Mouse (Mus musculus): Measurements from ENCODE around the gene Cnot11. TPM values are rescaled to one million over a fixed set of nuclear protein-coding genes. Genes with fewer than 3 reads are reported as not detected.

Cnot11 gene
- polyA plus RNA-seq, 1 experiment from 2014 or later, result 13.3 TPM

DNA sequence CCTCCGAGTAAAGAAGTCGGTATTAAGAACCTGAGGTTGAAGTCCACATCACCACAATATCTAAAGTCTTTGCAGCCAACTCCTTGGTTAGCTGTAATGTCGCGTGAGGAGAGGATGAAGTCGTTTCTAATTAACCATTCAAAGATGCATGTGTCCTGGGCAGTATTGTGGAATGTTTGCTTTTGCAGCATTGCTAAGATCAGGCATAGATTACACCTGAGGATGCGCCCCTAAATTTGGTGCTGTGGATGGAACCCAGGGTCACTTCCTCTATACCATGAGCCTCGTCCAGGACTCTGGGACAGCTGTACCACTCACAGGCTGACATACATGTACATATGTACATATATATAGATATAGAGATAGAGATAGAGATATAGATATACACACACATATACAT lies 1.9 kb downstream of the Cnot11 start:
- Histone ChIP-seq H3K27me3 (no peaks in the 10 kb centered on the region), H3K4me1 (replicated peaks) (peaks cover 18% of the 10 kb centered on the region), H3K4me3 (peak overlapping the region; percentile 100), H3K36me3 (peaks cover 30% of the 10 kb centered on the region), H3K4me2 (peak overlapping the region; percentile 91), H3K9me3 (replicated peaks) (no peaks in the 10 kb centered on the region), H3K27ac (no peak overlapping the region), H3K9ac (peak overlapping the region; percentile 98)
- ATAC-seq (replicated peaks; ENCODE audit: insufficient number of reproducible peaks, insufficient read depth, low FRiP score, low read depth), result no peak
- WGBS, result 31% methylated on average over 7 of the region's 7 CpGs

DNA sequence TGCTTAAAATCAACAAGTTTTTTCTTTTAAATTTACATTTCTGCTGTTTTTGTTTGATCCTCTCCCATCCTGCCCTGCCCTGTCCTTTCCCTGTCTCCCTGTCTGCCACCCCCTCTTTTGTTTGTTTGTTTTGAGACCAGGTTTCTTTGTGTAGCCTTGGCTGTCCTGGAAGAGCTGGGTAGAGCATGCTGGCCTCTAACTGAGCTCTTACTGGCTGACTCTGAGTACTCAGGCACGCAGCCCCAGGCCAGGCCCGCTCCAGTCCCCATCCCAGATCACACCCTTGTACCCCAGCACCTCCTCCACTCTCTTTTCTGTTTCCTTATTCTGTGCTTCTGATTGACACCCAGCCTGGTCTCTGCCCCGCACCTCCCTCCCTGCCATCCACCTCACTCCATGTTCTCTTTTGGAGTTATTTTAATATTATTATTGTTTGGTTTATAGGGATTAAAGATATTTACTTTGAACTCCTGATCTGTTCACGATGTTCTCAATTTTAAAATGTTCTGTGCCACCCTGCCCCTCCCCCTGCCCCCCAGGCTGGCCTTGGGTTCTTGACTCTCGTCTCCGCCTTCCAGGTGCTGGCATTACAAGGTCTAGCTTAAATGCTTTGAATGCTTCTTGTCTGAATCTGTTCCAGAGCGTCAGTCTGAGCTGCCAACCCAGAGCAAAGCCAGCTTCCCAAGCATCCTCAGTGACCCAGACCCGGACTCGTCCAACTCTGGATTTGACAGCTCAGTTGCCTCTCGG lies 3.0 kb downstream of the Cnot11 start:
- Histone ChIP-seq H3K9me3 (replicated peaks) (no peaks in the 10 kb centered on the region), H3K27me3 (no peaks in the 10 kb centered on the region), H3K4me2 (no peak overlapping the region), H3K9ac (no peak overlapping the region; the same call in 1 of the 2 replicates), H3K4me1 (replicated peaks) (peaks cover 18% of the 10 kb centered on the region), H3K36me3 (peaks cover 39% of the 10 kb centered on the region), H3K4me3 (no peak overlapping the region), H3K27ac (no peak overlapping the region)
- ATAC-seq (replicated peaks; ENCODE audit: insufficient number of reproducible peaks, insufficient read depth, low FRiP score, low read depth), result no peak
- 82% methylated on average over 10 of the region's 10 CpGs for whole genome bisulfite sequencing

GRCm38 (mm10) chr1:39540592-39540991 lies 5.8 kb downstream of the Cnot11 start:
- no peak for ATAC-seq (replicated peaks; ENCODE audit: insufficient number of reproducible peaks, insufficient read depth, low FRiP score, low read depth)
- no peaks in the 10 kb centered on the region for H3K27me3 ChIP-seq
- H3K27ac ChIP-seq, result no peak overlapping the region
- peaks cover 17% of the 10 kb centered on the region for H3K4me1 ChIP-seq (replicated peaks)
- H3K36me3 ChIP-seq, result peaks cover 58% of the 10 kb centered on the region
- no peak overlapping the region for H3K9ac ChIP-seq
- H3K4me3 ChIP-seq, result no peak overlapping the region
- no peaks in the 10 kb centered on the region for H3K9me3 ChIP-seq (replicated peaks)
- no peak overlapping the region for H3K4me2 ChIP-seq

- no peak for ATAC-seq (replicated peaks; ENCODE audit: insufficient number of reproducible peaks, insufficient read depth, low FRiP score, low read depth)
- WGBS, result 68% methylated on average over 7 of the region's 7 CpGs
- peaks cover 53% of the 10 kb centered on the region for H3K36me3 ChIP-seq
These were observed 10.8 kb downstream of the Cnot11 start for GRCm38 (mm10) chr1:39545589-39545988.

DNA sequence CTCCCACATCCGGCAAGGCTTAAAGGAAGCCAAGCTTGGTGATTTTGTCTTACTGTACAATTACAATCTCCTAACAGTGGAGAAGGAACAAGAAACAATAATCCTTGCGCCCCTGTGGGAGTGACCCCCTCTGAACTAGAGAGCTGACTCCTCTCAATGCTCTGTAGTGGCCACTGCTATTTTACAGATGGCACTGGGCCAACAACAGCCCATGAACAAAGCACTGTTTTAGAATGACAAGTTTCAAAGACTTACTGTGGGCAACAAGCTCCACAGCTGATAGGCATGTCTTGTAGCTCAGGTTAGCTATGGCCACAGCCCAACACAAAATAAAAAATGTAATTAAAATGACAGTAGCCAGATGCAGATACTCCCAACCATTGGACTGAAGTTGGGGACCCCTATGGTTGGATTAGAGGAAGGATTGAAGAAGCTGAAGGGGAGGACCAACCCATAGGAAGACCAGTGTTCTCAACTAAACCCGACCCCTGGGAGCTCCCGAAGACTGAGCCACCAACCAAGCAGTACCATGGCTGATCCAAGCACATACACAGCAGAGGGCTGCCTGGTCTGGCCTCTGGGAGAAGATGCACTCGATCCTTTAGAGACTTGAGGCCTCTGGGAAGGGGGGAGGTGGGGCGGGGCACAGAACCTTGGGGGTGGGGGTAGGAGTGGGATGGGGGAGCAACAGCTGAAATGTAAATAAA lies 11.5 kb downstream of the Cnot11 start:
- no peak overlapping the region for H3K9ac ChIP-seq
- H3K4me2 ChIP-seq, result no peak overlapping the region
- peaks cover 15% of the 10 kb centered on the region for H3K4me1 ChIP-seq (replicated peaks)
- no peak overlapping the region for H3K27ac ChIP-seq
- H3K36me3 ChIP-seq, result peaks cover 48% of the 10 kb centered on the region
- 86% methylated on average over 6 of the region's 6 CpGs for WGBS
- no peak overlapping the region for H3K4me3 ChIP-seq
- no peaks in the 10 kb centered on the region for H3K9me3 ChIP-seq (replicated peaks)
- ATAC-seq (replicated peaks; ENCODE audit: insufficient number of reproducible peaks, insufficient read depth, low FRiP score, low read depth), result no peak
- no peaks in the 10 kb centered on the region for H3K27me3 ChIP-seq

More at GRCm38 (mm10) chr1:39545589-39545988, 10.8 kb downstream of the Cnot11 start:
- no peak overlapping the region for H3K9ac ChIP-seq
- H3K4me3 ChIP-seq, result no peak overlapping the region
- H3K4me2 ChIP-seq, result no peak overlapping the region
- H3K27ac ChIP-seq, result no peak overlapping the region
- H3K9me3 ChIP-seq (replicated peaks), result no peaks in the 10 kb centered on the region
- no peaks in the 10 kb centered on the region for H3K27me3 ChIP-seq
- H3K4me1 ChIP-seq (replicated peaks), result peaks cover 15% of the 10 kb centered on the region

DNA sequence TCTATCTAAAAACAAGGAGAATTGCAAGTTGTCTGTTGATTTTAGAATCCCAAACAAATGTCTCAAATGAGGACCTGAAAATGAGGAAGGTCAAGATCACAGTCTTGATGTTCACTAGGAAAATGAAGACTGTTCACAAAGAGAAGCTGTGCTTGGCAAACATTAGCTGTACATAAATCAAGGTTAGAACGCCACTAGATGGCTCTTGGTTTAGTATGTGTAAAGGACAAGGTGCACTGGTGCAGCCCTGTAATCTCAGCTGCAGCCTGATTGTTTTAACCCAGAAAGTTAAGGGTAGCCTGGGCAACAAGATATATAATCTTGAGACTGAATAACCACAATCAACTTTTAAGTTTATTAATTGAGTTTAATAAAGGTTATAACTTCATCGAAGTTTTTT lies 12.4 kb downstream of the Cnot11 start:
- no peak for ATAC-seq (replicated peaks; ENCODE audit: insufficient number of reproducible peaks, insufficient read depth, low FRiP score, low read depth)
- 68% methylated on average over 2 of the region's 2 CpGs for WGBS
- Histone ChIP-seq H3K9me3 (replicated peaks) (no peaks in the 10 kb centered on the region), H3K9ac (no peak overlapping the region), H3K27ac (no peak overlapping the region), H3K4me3 (no peak overlapping the region), H3K4me2 (no peak overlapping the region), H3K36me3 (peaks cover 43% of the 10 kb centered on the region), H3K4me1 (replicated peaks) (peaks cover 15% of the 10 kb centered on the region), H3K27me3 (no peaks in the 10 kb centered on the region)

- Histone ChIP-seq H3K9ac (no peak overlapping the region), H3K4me3 (no peak overlapping the region), H3K4me2 (no peak overlapping the region), H3K27me3 (no peaks in the 10 kb centered on the region), H3K36me3 (peaks cover 29% of the 10 kb centered on the region), H3K4me1 (replicated peaks) (peaks cover 15% of the 10 kb centered on the region), H3K9me3 (replicated peaks) (no peaks in the 10 kb centered on the region), H3K27ac (no peak overlapping the region)
- WGBS, result 44% methylated on average over 2 of the region's 2 CpGs
- no peak for ATAC-seq (replicated peaks; ENCODE audit: insufficient number of reproducible peaks, insufficient read depth, low FRiP score, low read depth)
These were observed 15.0 kb downstream of the Cnot11 start for GRCm38 (mm10) chr1:39549831-39550230.

GRCm38 (mm10) chr1:39555556-39556415 lies 21.0 kb downstream of the Cnot11 start:
- WGBS, result 40% methylated on average over 9 of the region's 9 CpGs
- peak overlapping the region; percentile 61; the same call in 1 of the 2 replicates for H3K27ac ChIP-seq

DNA sequence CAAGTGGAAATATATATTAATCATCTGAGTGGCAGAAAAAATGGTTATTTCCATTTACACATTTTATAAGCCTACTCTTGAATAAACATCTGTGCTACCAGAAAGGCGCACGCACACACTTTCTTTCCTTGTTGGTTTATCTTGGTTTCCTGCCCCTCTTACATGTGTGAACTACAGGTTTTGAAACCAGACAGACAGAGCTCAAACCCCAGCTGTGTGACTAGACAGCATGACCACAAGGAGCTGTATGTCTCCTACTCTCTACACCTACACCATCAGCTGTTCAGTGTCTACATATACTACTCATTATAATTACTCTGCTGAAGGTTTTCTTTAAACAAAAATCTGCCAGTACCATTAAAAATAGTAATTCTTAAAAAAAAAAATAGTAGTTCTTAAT lies 24.2 kb downstream of the Cnot11 start:
- Histone ChIP-seq H3K9me3 (replicated peaks) (no peaks in the 10 kb centered on the region), H3K9ac (no peak overlapping the region), H3K4me3 (no peak overlapping the region), H3K36me3 (peaks cover 25% of the 10 kb centered on the region), H3K27me3 (no peaks in the 10 kb centered on the region), H3K27ac (no peak overlapping the region), H3K4me2 (no peak overlapping the region), H3K4me1 (replicated peaks) (peaks cover 5% of the 10 kb centered on the region; the same call in 1 of the 2 replicates)
- no peak for ATAC-seq (replicated peaks; ENCODE audit: insufficient number of reproducible peaks, insufficient read depth, low FRiP score, low read depth)
- 88% methylated on average over 2 of the region's 2 CpGs for WGBS

More at GRCm38 (mm10) chr1:39555556-39556415, 21.0 kb downstream of the Cnot11 start:
- no peaks in the 10 kb centered on the region for H3K27me3 ChIP-seq
- no peak overlapping the region for H3K4me3 ChIP-seq
- H3K9me3 ChIP-seq (replicated peaks), result no peaks in the 10 kb centered on the region
- ATAC-seq (replicated peaks; ENCODE audit: insufficient number of reproducible peaks, insufficient read depth, low FRiP score, low read depth), result peak; percentile 75
- H3K4me1 ChIP-seq (replicated peaks), result peaks cover 5% of the 10 kb centered on the region; the same call in 1 of the 2 replicates
- H3K36me3 ChIP-seq, result peaks cover 19% of the 10 kb centered on the region
- H3K9ac ChIP-seq, result no peak overlapping the region
- no peak overlapping the region for H3K4me2 ChIP-seq

DNA sequence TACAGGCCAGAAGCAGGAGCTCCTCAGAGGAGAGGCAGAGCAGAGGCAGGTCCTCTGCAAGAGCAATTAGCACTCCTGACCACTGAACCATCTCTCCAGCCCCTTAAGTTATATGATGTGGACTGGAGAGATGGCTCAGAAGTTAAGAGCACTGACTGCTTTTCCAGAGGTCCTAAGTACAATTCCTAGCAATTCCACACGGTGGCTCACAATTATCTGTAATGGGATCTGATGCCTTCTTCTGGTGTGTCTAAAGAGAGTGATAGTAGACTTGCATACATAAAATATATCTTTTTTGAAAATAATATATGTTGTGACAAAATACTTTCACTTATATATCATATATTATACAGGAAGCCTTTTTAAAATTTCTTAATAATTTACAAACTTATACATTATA lies 27.1 kb downstream of the Cnot11 start:
- WGBS, result 50% methylated on average over 1 of the region's 1 CpGs
- H3K27ac ChIP-seq, result no peak overlapping the region
- no peaks in the 10 kb centered on the region for H3K27me3 ChIP-seq
- peaks cover 20% of the 10 kb centered on the region for H3K36me3 ChIP-seq
- H3K4me2 ChIP-seq, result no peak overlapping the region
- H3K4me1 ChIP-seq (replicated peaks), result no peaks in the 10 kb centered on the region
- H3K9ac ChIP-seq, result no peak overlapping the region
- no peak overlapping the region for H3K4me3 ChIP-seq
- ATAC-seq (replicated peaks; ENCODE audit: insufficient number of reproducible peaks, insufficient read depth, low FRiP score, low read depth), result no peak
- H3K9me3 ChIP-seq (replicated peaks), result no peaks in the 10 kb centered on the region

DNA sequence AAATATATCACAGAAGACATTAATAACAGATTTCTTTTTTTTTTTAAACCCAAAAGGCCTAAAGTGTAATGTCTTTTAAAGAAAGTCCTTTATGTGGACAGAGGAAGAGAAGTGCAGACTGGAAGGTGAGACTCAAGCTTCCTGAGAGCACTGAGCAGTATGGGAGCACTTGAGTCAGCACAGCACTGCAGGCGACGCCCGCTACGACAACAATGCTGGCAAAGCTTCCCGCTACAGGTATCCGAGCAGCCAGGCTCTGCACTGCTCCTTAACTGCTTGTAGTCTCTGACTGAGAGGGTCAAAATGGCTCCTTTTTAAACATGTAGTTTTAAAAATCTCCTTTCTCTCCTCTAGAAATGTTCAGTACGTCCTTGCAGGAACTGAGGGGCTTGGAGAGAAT lies 28.4 kb downstream of the Cnot11 start:
- H3K27me3 ChIP-seq, result no peaks in the 10 kb centered on the region
- H3K9me3 ChIP-seq (replicated peaks), result no peaks in the 10 kb centered on the region
- no peak overlapping the region for H3K4me3 ChIP-seq
- no peak overlapping the region for H3K27ac ChIP-seq
- 77% methylated on average over 7 of the region's 7 CpGs for WGBS
- no peaks in the 10 kb centered on the region for H3K4me1 ChIP-seq (replicated peaks)
- peaks cover 20% of the 10 kb centered on the region for H3K36me3 ChIP-seq
- H3K4me2 ChIP-seq, result no peak overlapping the region
- no peak overlapping the region for H3K9ac ChIP-seq
- no peak for ATAC-seq (replicated peaks; ENCODE audit: insufficient number of reproducible peaks, insufficient read depth, low FRiP score, low read depth)
